Mouse (Mus musculus) embryo, embryonic 11.5 days (tissue): ENCODE data around the gene Ehf.

ENCODE experiments used
- DNase-seq: peaks from one replicate; pipeline ENCODE4 v3.0.0-alpha.2; 2012; ENCODE audit warnings: low read depth, low spot score

Ehf gene

DNA sequence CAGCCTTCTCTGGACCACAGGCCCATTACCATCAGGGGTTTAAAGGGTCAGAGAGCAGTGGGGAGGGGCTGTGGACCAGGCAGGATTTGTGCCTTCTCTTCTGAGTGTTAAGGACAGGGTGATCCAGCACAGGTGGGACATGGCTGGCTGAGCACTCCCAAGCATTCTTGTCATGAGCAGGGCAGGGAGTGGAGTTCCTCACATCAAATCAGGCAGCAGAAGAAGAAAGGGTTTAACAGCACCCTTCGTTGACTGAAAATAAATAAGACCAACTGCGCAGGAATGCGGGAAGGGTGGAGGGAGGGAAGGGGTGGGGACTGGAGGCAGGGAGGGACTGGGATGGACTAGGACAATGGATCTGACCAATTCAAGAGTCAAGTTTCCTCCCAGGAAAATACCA lies 8.6 kb downstream of the Ehf start:
- no peak for DNase-seq

DNA sequence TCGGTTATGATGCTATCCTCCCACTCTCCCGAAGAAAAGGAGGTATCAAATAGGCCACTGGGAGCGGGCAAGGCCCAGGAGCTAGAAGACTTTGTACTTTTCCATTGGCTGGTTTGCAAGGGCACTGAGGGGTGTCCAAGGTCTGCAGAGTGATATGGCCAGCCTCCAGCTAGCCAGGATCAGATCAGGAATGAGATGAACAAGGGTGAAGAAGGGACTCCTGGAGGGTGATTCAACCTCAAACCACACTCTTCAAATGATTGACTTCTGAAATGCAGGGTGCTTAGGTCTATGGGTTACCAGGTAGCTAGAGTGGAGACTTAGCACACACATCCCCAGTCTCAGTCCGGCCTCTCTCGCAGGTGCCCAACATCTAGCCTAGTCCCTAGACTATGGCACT lies 9.3 kb downstream of the Ehf start:
- DNase-seq: no peak

DNA sequence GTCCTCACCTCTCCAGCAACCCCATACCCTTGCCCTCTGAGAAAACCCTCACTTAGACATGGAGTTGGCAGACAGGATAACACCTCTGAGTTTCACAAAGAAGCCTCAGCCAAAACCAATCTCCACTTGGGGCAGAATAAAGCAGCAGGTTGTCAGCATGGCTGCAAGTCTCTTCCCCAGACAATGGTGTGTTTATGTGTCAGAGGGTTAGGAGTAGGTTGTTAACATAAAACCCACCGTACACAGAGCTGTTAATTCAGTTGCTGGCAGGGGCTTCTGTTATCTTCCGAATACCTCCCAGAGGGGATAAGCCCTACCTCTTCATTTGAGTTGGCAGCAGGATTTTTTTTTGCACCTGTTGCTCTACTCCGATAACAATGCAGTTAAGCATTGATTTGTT lies 9.9 kb downstream of the Ehf start:
- DNase-seq: no peak

DNA sequence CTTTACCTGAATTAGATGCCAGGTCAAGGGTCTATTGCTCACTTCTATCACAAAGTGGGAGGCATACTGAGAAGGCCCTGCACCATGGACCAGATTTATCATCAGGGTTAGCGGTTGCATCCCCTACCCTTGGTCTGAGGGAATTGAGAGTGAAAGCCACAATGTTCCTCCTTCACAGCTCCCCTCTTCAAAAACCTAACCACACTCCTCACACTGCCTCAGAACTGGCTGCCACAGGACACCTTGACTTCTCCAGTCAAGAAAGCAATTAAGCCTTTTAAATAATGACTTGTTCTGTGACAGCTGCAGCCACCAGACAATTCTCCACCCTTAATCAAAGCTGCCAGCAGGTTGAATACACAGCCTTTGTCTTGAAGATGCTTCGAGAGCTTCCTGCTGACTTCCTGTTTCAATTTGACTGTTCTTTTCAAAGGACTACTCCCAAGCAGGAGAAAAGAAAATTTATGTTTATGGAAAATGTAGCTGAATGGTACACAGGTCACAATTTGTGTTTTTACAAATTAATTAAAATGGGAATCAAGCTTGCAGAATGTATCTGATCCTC lies 12.3 kb downstream of the Ehf start:
- no peak for DNase-seq

DNA sequence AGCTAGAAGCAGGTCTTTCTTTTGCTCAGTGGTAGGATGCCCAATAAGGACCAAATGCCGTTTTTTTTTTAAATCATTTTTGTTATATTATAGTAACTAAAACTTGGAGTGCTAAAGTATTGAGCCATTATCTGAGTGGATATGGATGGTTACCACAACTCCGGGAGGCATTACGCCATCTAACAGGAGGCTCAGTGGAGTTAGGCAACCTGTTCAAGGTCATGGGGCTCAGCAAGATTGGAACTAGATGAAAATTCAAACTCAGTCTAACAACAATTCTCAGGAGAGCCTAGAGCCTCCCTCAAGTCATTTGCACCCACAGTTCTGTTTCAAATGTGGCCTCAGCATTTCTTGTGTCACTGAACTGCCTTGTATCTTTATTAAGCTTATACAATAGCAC lies 12.9 kb downstream of the Ehf start:
- no peak for DNase-seq

DNA sequence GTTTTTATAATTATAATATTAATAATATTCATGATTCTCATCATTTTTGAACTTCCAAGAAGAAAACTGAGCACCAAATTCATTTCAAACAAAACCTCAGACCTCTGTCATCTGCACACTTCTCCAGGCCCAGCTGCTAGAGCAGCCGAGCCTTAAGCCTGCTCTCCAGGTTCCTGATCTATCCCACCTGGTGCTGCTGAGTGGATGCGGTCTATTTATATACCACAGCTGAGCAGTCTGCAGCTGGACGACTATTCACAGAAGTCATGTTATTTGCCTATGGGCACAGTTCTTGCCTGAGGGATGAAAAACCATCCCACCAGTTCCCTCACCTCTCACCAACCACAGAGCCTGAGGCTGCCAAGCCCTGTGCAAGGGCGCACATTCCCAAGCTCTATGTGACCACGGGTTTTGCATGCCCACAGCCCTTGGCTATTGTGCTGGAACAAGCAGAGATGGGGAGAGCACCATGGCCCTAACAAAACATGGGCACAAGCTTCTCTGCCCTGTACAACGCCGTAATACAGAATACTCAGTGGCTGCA lies 13.6 kb downstream of the Ehf start:
- no peak for DNase-seq

DNA sequence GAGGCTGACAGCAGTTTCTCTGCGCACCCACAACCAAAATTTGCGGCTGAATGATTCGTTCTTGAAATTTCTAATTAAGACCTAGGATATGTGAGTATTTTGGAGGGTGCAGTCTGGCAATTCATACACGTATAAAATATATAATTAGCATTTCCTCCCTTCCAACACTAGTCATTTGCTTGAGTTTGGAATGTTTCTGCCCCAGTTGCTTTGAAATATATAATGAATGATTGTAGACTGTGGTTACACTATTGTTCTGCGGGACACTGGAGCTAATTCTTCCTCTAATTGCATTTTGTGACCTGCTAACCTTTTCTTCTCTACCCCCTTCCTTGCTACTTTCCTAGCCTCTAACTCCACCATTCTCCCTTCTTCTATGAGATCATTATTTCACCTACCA lies 15.4 kb downstream of the Ehf start:
- no peak for DNase-seq

DNA sequence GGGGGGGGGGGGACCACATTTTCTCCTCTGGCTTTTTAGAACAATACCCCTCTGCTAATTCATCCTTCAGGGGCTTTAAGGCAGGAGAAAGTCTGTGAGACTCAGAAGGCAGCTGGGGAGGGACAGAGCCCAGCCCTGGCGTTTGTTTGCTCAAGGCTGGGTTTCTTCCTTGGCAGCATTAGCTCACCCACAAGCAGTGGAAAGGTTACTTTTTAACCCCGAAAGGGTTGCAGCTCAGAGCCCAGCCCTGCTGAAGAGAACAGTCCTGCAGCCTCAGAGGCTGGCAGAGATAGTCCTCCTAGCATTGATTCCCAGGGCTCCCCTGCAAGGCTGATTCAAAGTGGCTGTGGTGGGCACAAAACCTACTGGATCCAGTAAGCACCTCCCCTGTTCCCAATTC lies 17.5 kb downstream of the Ehf start:
- DNase-seq: no peak

DNA sequence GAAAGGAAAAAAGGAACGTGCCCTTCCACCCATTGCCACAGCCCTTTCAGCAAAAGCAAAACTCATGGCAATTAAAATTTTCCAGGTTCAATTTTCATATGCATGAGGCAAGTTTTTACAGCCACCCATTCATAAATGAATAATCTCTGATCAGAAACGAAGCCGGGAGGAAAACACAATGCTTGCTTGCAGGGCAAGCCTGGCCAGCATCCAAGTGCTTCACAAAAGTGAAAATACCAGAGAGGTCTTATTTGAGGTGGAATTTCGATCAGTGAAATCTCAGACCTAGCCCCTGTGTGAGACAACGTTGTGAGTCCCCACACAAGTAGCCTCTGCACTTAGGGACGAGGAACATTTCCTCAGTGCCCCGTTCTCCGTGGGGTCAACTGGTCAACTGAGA lies 19.3 kb downstream of the Ehf start:
- no peak for DNase-seq

DNA sequence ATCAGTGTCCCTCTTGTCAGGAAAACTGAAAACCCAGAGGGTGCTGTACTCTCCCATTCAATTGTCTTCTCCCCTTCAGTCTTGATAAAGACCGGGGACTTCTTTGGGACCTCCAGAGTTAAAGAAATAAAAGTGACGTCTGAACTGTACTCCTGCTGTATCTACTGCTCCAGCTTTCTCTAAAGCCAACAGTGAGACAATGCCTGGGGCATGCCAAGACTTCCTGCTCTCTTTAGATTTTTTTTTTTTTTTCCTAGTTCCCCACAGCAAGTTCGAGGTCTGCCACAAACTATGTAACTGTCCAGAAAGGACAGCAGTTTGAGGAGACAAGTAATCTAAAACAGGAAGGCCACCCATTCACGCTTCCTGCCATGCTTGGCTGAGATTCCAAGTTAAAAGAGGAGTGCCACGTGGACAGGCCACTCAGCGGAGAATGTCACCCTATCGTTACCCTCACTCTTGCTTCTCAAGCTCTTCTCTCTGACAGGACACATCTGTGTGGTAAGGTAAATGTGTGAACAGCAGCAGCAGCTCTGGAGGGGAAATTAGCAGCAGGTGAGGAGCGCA lies 20.8 kb downstream of the Ehf start:
- no peak for DNase-seq

DNA sequence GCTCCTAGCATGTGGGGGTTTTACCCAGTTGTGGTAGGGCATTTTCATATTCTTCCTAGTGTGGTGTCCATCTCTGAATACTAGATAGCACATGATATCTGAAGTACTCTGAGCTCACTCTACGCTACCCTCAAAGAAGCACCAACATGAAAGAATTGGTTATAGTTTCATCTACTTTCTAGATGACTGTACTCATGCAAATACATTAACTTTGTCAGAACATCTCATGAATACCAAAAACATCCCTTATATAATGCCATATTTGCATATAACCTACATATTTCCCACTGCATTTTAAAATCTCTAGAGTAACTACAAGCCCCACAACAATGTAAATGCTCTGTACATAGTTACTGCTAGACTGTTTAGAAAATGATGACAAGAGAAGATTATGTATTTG lies 23.2 kb downstream of the Ehf start:
- DNase-seq: no peak

DNA sequence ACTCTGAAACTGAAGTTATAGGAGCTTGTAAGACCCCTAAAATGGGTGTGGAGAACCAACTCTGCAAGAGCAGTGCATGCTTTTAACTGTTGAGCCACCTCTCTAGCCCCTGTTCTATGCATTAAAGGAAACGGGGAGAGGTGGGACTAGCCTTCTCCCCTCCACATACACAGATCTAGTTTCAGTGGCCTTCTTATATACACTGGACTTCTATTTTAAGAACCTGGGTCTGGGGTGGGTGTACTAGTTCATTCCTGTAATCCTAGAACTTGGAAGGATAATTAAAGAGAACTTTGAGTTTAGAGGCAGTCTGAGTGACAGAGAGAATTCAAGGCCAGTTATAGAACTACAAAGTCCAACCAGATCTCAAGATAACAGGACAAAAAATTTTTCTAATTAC lies 24.6 kb downstream of the Ehf start:
- DNase-seq: no peak

DNA sequence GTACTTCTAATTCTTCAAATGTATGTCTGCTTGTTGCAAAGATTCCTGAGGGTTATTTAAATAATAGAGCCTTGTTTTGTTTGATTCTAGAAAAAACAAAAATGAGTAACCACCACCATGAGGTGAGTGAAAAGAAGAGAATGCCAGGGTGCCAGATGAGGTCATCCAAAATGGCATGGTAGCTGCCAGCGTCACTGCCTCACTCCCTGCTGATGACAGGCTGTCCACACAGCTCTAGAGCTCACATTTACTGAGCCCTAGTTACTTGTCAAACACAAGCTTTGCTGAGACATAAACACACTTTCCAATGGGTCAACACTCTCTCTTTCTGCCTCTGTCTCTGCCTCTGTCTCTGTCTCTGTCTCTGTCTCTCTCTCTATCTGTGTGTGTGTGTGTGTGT lies 25.3 kb downstream of the Ehf start:
- DNase-seq: no peak

DNA sequence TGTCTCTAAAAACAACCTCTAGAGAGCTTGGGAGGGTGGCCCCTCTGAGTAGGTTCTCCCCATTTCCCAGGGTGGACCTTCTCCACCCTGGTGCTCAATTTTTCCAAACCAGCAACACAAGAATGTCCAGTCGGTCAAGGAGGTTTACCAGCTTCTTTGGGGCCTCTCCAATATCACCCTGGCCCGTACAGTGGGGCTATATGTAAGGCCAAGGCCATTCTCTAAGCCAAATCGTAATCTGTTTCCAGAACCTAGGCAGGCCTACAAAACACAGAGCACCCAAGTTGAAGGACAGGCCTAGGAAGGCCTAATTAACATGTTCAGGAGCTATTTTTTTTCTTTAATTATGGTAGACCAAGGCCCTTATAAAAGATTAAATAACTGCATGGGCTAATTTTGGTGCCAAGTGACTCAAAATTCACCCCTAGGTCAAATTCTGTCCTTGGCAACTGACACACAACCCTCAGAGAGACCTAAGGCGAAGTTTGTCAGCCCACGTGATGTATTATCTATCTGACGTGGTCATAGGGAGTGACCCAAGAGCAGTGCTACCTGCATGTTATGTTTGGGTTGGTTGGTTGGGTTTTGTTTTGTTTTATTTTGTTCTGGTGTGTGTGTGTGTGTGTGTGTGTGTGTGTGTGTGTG lies 27.6 kb downstream of the Ehf start:
- DNase-seq: no peak

DNA sequence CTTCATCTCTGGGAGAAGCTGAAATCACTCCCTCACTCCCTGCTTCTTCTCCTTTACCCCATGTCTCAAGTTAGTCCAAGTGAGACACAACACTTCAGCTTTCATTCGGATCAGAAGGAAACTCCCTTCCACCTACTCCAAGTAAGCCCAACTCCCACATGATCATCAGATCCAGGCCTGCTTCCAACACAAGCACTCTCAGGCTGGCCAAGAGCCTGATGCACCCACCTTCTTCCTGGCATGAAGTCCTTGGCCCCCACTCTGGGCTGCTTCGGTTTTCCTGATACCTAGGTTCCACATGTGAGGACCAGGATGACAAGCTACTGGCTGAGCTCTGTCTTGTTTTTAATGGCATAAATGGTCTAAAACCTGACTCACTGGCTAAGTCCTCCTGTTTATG lies 28.3 kb downstream of the Ehf start:
- DNase-seq: no peak

DNA sequence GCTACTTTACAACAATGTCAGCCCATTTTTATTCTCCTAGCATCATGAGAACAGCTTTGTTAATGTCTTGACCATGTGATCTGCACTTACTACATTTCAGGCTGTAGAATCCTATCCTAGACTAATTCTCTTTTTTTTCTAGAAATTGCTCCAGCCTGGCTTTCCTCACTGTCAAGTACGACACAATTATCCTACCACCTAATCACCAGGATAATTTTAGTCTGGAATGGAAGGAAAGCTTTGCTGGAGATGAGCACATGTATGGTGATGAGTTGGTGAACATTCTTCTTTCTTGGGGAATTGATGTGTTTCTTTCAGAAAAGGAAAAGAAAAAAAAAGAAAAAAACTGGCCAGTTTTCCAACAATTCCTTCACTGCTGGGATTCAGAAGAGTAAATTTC lies 28.8 kb downstream of the Ehf start:
- no peak for DNase-seq

DNA sequence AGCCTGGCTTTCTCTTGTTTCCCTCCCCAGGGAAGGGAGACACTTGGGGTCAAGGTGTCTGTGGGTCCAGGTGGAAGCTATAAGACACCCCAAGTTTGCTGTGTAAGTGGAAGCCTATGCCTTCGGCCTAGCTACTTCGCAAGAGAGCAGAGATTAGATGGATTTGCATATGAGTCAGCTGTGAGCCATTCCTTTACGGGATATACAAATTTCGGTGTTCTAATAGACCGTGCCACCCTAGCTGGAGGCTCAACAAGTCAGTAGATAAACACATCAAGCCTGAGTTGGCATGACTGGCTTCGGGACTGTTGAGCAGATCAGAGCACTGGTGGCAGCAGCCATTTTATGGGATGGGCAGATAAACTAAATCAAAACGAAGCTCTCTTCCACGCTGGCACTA lies 31.6 kb downstream of the Ehf start:
- DNase-seq: no peak

DNA sequence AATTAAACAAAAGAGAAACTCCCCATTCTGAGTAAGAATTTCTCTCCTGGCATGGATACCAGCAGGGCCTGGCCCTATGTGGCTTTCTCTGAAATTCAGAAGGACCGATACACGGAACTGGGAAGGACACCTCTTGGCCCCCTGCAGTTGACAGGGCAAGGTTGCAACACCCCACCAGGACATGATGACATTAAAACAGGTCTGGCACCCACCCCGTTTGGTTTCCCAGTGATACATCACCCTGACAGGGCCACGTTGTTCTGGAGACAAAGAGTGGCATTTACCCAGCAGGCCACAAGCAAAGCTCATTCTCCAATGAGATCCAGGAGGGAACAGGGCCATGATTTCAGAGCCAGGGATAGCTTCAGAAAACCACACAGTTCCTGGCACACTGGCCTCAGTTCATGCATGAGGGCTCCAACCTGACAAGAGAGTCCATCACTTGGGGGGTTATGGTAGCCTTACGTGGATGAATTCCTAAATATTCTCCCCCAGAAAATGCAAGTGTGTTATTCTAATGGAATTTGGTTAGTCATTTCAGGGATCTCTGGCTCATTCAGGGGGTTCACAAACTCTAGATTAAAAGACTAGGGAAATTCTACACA lies 32.4 kb downstream of the Ehf start:
- DNase-seq: no peak

DNA sequence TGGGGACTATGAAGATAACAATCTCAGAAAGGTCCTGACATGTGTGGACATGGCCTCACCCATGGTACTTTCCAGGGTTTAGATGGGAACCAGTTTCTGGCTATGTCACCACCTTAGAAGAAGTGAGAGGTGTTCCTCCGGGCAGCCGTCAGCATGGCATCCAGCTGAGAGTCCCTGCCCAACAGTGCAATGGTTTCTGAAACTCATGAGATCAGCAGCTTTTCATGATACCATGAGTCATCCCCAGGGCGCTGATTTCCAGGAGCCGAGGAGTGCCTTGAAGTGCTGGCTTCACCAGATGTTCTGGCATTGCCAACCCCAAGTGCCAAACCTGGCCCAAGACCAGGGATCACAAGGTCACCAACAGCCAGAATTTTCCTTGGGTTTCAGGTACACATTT lies 64.0 kb downstream of the Ehf start:
- no peak for DNase-seq

DNA sequence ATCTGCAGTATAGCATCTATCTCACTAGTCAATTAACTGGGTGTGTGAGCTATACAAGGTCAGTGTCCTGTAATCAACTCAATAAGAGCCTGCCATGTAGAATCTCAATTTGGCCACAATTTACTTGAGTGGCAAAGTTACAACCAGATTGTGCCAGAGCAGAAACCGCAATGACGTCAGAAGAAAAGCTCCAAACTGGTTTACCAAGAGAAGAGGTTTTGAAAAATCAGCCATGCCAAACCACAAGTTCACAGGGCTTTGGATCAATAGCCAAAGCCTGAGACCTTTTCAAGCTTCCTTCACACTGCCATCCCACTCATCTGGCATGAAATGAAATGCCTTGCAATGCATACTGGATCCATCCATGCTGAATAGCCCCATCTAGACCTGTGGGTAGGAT lies 76.3 kb downstream of the Ehf start:
- no peak for DNase-seq

DNA sequence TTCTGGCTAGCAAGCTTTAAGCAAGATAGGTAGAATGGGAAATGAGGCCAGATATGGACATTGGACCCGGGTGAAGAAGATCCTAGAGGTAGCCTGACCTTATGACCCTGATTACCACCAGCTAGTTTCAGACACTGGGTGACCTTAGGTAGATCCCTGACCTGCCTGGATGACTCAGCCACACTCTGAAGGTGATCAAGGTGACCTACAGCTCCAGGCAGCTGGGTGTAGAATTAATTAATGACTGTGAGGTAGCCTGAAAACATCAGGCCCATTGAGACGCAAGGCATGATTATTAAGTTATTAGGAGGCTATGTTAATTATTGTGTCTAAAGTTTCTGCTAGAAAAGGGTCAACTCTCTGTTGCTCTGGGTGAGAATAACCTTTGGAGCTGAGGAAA lies 82.2 kb downstream of the Ehf start:
- no peak for DNase-seq

DNA sequence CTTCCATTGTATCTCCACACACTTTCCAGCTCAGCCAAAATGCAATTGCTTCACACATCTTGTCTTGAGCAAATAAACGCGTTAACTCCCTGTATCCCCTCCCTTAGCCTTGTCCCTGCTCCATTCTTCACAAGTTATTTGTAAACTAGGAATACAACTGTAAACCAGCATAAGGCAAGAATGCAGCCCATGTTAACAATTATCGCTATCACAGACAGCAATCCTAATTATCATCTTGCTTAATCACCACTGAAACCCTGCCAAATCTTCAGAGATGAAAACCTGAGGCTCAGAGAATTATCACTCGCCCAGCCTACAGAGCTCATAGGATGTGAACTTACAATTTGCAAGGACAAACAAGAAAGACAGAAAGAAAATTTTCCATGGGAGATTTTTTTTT lies 84.8 kb downstream of the Ehf start:
- no peak for DNase-seq

DNA sequence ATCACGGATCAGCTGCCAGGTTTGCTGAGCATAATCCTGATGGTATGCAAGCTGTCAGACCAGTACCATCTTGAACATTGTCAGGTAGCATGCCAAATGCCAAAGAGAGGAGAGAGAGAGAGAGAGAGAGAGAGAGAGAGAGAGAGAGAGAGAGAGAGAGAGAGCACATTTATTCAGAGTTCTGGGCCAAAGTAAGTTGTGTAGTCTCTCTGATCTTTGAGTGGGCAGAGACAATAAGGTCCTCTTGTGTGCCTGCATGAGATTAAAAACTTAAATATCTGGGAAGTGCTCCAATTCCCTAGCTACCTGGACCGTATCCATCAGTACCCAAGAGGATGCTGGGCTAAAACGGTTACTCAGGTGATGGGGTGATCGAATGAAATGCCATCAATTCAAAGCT lies 87.3 kb downstream of the Ehf start:
- no peak for DNase-seq
